Mouse (Mus musculus) cerebellum, postnatal 14 days (tissue): ENCODE measurements at regions not wholly inside any gene's neighbourhood (a gene's known extent, or its start where the extent isn't known, plus 50 kb on each side); places are given as distances from the start of the nearest gene placed in this dataset.

Source experiments
- DNase-seq, 2 experiments: peaks; one replicate each; pipeline ENCODE4 v3.0.0; 2021; ENCODE audit warnings: mixed read lengths in 2 of 2

DNA sequence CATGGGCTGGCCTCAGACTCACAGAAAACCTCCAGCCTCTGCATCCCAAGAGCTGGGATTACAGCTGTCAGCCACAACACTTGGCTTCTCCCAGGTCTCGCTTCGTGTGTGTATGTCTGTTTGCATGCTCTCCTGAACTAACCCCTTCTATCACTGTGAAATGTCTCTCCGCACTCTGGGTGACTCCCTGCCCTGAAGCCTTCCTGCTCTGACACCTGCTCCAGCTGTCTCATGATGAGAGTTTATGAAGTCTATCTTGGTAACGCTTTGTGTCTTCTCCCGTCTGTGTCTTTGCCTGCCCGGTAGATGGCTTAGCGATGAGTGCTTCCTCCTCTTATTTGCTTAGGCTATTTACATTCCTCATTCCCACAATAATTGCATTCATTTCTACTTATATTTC, 133.0 kb downstream of the Ndufa10 start:
- no peak for DNase-seq

- no peak for DNase-seq
Observed at GRCm38 (mm10) chr1:92338589-92338988, 135.1 kb downstream of the Ndufa10 start.

GRCm38 (mm10) chr1:92337450-92337849, 136.2 kb downstream of the Ndufa10 start:
- no peak for DNase-seq

GRCm38 (mm10) chr1:92332248-92332584, 136.7 kb upstream of the Hdac4 start:
- no peak for DNase-seq

DNA sequence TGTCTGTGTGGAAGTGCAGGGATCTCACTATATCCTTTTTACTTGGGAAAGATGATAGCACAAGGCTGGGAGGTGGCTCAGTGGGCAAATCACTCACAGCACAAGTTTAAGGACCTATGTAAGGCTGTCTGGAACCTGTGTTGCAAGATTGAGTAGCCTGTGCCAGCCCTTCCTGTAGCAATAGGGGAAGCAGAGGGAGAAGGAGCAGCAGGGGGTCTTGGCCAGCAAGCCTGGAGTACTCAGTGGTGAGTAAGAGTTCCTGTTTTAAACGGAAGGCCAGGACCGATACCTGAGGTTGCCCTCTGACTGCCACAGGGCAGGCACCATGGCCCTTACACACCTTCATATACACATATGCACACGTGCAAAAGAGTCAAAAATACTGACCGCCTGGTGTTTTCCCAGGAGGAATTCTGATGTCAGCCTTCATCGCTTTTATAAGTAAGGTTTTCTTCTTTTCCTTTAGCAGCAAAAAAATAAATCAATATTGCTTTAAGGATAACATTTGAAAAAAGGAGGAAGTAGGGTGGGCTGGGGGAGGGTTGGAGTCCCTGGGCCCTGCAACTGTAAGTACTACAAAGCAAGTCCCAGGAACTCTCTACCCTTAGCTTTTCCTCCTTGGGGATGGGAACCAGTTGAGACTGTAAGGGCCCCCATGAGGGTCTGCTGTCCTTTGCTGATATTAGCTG, 136.2 kb upstream of the Hdac4 start:
- peak; percentile 20 to 26 for DNase-seq

- DNase-seq: no peak
Observed at GRCm38 (mm10) chr1:92330181-92330580, 134.7 kb upstream of the Hdac4 start.

GRCm38 (mm10) chr1:92329491-92329890, 134.0 kb upstream of the Hdac4 start:
- DNase-seq: no peak

DNA sequence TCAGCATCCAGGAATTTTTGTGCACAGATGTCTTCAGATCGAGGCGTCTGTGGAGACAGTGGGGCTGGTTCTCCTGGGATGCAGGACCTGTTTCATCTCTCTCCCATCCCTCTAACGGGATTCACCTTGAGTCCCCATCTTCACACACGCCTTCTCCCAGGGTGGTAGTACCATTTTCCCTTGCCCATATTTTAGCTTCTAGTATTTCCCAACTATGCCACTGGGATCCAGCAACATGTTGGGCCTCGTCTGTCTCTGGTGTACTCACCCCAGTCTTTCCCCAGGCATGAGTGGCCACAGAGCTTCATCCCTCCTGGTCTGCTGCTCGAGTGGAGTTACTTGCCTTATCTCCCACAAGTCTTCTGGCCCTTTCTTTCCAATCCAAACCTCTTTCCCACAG, 131.6 kb upstream of the Hdac4 start:
- no peak for DNase-seq

- no peak for DNase-seq
Observed at GRCm38 (mm10) chr1:92325281-92325680, 129.8 kb upstream of the Hdac4 start.

GRCm38 (mm10) chr1:92324091-92324950, 128.8 kb upstream of the Hdac4 start:
- no peak for DNase-seq

GRCm38 (mm10) chr1:92317131-92317530, 121.6 kb upstream of the Hdac4 start:
- no peak for DNase-seq

DNA sequence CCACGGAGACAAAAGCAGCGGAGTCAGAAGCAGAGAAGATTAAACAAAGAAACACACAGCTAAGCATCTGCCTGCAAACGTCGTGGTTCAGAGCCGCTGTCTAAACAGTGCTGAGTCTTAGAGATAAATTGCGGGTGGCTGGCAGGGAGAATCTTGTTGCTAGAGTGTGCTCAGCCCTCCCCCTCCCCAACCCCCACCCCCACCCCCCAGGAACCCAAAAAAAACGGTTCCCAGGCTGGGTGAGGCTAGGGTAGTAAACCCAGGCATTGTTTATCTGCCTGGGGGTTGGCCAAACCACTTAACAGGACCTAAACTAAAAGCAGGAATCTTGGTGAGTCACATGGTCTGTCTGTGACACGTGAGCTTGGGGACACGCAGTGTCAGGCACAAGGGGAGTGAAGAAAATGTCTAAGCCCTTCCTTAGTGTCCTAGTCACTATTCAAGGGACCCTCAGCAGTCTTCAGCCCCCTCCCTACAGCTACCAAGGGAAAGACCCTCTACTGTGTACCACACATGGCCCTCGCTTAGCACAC, 120.8 kb upstream of the Hdac4 start:
- DNase-seq: no peak

DNA sequence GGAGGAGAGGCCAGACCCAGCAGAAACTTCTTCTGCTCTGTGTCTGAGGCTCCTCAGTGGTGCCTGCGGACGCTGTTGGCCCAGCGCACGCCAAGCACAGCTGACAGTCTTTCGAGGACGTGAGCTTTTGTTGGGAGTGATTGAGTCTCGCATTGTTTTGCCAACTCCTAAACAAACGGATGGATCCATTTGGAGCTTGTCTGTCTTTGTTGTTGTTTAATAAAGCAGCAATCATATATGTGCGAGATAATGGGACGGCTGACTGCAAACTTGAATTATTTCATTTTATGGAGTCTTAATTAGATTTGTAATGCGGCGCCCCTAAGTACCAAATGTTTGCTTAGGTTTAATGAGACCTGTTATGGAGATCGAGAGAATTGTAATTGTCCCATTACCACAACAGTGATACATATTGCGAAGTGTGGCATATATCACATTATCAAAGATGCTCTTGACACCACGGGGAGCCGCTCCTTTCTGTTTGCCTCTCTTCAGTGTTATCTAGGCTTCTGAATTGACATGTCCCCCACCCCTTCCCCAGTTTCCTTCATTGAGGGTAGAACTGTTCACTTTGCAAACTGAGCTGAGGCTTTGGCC, 117.6 kb upstream of the Hdac4 start:
- no peak for DNase-seq

GRCm38 (mm10) chr1:92309883-92310282, 114.4 kb upstream of the Hdac4 start:
- DNase-seq: no peak

DNA sequence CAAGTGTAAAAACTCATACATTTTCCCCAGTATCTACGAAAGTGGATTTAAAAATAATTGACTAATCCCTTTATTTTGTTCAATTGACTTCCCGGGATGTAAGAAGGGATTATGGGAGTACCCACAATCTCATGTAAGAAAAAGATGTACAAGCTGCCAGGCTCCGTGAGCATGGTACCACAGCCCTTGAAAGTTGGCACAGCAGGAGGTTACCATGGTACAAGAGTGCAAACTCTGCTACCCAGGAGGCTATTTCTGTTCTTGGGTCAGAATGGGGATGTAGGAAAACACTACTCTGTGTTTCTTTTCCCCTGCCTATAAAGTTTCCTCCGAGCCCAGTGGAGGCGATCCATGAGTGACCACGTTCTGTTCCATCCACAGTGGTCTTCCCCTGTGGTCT, 113.9 kb upstream of the Hdac4 start:
- no peak for DNase-seq

GRCm38 (mm10) chr1:92308537-92308936, 113.0 kb upstream of the Hdac4 start:
- DNase-seq: no peak

GRCm38 (mm10) chr1:92306042-92306441, 110.5 kb upstream of the Hdac4 start:
- no peak for DNase-seq

GRCm38 (mm10) chr1:92299041-92299440, 103.5 kb upstream of the Hdac4 start:
- DNase-seq: no peak

DNA sequence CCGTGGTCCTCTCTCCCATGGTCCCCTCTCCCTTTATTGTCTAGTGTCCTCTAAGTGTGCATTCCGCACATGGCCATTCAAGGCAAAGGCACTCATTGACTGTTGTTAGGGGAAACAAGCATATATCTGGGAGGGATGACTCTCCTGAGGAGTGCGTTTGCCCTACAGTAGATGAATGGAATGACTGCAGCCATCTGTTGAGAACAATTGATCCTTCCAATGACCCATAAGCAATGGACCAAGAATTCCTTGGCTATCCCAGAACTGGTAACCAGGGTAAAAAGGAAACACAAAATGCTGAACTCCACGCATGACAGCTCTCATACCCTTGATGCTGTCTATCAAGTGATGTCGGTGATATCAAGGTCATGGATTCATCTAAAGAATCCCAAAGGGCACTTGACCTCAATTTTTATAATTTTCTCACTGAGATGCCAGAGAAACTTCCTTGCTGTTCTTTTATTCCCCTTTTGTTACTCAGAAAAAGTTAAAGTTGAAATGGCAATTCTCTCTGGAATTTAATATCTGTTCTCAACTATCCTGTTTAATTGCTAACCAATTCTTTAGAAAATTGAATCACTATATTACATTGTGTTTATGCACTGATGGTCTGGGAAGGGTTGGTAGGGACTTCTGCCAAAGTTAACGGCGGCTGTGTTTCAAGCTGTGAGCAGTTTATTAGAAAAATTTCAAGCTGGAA, 97.3 kb upstream of the Hdac4 start:
- DNase-seq: no peak

GRCm38 (mm10) chr1:92286966-92287342, 91.5 kb upstream of the Hdac4 start:
- DNase-seq: no peak

DNA sequence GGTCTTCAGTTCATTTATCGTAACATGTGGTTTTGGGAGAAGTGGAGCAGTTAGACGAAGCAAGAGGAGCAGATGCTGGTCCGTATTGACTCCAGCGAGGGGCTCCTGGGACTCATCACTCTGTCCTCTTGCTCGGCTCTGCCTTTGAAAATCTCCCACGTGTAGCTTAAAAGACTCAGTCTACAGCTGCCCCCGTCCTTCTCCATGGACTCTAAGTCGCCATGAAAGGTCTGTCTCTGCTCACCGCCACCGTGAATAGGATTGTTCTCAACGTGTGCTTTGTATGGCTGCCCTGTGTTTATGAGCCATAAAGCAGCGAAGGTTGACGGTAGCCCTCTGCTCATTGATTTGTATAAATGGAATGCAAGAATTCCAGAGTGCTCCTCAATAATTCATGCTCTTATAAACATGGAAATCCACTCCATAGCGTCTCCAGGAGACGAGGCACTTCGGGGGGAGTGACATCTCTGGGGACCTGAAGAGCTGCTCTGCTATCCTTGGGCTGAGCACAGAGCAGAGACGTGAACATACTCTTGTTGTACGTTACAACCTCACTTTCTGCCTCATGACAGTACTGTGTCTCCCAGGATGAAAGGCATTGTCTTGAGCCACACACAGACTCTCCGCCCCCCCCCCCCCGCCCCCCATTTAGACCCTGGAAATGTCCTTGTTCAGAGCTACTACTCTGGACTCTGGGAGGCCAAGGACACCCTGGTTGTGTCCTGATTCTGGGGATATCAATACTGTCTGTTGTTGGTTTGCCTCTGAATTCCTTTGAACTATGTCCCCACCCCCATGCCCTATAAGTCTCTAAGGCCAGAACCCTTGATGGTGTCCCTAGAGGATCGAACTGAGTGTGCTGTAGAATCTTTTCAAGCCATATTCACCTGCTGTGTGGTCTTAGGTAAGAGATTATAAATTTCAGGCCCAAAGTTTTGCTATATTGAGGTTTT, 90.8 kb upstream of the Hdac4 start:
- DNase-seq: no peak

DNA sequence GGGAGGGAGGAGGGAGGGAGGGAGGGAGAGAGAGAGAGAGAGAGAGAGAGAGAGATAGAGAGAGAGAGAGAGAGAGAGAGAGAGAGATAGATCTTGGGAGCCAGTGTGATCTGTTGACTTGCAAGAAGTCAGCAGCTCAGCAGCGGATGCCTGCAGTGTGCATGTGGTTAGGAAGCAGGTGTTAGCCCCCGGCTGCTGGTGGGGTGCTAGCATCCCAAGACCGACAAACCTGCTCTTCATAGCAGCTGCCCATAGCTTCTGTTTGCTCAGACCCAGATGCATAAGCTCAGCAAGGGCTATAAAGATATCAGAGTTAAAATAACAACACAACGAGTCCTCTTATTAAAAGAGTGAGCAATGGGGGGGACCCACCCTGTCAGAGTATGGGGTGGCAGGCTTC, 88.7 kb upstream of the Hdac4 start:
- DNase-seq: no peak
